Mouse (Mus musculus): Measurements from ENCODE around the gene Mapk6.
"Not testable (repeated sequence)": the region's sequence is repeated elsewhere in the genome, so short reads cannot be mapped to it uniquely, and the experiment has no call there.

Mapk6 gene

DNA sequence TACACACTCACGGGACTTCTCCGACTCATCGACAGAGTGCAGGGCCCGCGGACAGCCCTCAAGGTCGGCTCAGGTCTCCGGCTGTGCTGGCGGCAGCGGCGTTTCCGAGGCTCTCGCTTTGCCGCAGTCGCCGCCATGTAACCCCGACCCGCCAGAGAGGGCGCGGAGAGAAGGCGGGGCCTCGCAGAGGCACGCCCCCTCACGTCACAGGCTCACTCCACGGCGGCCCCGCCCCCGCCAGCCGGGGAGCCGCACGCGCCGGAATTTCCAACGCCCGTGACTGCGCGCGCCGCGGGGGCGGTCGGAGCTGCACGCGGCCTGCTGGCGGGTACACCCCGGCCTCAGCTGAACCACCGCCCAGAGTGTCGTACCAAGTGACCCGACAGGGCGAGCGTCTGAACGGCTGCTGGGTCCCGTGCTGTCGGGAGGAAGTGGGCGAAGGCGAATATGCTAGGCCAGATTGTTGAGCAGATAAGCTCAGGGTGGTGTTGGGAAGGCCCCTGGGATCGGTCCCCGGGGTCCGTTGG lies at the start of gene Mapk6:
Mapk6 (minus strand) TSS at position 154 of the 527 bp plus-strand sequence.
- peak; percentile 98 for DNase-seq (ENCODE audit: low spot score in 2 of 2)

DNA sequence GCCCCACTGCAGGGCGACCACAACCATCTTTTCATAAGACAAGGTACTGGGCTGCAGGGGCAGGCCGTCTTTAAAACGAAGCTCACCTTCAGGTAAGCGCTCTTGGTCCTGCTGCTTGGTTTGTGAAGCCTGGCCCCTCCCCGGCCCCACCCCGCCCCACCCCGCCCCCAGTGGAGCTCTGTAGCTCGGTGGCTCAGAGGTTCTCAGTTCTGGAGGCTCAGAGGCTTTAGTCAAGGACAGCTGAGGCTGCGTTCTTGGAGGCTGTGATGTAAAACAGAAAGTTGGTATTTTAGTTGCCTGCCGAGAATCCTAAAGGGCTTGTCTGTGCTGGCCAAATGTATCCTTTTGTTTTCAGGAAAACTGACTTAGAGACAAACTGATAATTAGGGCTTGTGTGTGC lies 45.9 kb upstream of the Mapk6 start:
- no peak for DNase-seq (ENCODE audit: low spot score in 2 of 2)

GRCm38 (mm10) chr9:75453994-75454393 lies 44.2 kb upstream of the Mapk6 start:
- DNase-seq (ENCODE audit: low spot score in 2 of 2) = no peak

- DNase-seq (ENCODE audit: low spot score in 2 of 2) = no peak
Measured at GRCm38 (mm10) chr9:75448021-75448420, 38.2 kb upstream of the Mapk6 start.

DNA sequence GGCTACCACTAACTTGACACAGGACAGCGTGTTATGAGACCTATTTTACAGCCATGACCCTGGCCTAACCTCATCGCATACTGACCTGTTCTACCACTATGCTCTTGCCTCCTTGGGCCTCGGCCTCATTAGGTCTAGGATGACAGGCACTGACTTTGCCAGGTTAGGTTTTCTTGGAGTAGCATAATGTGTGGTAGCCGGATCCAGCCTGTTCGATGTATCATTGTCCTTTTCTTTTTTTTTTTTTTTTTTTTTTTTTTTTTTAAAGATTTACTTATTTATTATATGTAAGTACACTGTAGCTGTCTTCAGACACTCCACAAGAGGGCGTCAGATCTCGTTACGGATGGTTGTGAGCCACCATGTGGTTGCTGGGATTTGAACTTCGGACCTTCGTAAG lies 36.8 kb upstream of the Mapk6 start:
- DNase-seq (ENCODE audit: low spot score in 2 of 2) = not testable (repeated sequence)

DNA sequence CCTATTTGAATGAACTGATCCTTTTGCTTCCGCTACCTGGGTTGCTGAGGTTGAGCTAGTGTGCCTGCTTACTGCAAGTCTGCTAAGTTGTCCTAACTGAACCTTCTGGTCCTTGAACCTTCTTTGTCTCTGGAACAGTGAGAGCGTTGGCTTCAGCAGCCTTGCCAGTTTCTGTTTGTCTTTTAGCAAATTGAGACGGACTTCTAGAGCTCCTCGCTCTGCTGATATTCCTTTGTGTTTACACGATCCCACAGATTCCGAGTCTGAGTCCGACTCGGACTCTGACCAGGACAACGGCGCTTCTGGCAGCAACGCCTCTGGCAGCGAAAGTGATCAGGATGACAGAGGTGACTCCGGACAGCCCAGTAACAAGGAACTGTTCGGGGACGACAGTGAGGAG lies 35.2 kb upstream of the Mapk6 start:
- no peak for DNase-seq (ENCODE audit: low spot score in 2 of 2)

DNA sequence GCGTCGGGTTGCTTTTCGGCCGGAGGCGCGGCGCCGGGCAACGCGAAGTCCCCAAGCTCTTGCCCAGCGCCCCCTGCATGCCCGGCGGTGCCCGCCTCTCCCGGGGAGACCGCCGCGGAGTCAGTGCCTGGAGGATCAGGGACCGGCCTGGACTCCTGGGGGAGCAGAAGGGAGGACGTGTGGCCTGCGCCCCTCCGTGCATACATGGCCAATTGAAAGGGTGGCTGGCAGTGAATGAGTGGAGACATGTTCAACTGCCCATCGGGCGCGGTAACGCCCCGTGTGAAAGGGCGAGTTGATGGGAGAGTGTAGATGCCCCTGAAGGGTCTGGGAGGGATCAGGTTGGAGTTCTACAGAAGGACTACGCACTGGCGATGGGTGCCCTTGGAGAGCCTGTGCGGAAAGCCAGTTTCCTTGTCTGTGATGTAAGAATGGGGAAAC lies 31.9 kb upstream of the Mapk6 start:
- no peak for DNase-seq (ENCODE audit: low spot score in 2 of 2)

- peak; percentile 84 to 94 for DNase-seq (ENCODE audit: low spot score in 2 of 2)
Measured at GRCm38 (mm10) chr9:75440796-75441666, 31.2 kb upstream of the Mapk6 start, which contains the start of gene Leo1. TSS of gene Leo1 (plus strand) at chr9:75441524.

DNA sequence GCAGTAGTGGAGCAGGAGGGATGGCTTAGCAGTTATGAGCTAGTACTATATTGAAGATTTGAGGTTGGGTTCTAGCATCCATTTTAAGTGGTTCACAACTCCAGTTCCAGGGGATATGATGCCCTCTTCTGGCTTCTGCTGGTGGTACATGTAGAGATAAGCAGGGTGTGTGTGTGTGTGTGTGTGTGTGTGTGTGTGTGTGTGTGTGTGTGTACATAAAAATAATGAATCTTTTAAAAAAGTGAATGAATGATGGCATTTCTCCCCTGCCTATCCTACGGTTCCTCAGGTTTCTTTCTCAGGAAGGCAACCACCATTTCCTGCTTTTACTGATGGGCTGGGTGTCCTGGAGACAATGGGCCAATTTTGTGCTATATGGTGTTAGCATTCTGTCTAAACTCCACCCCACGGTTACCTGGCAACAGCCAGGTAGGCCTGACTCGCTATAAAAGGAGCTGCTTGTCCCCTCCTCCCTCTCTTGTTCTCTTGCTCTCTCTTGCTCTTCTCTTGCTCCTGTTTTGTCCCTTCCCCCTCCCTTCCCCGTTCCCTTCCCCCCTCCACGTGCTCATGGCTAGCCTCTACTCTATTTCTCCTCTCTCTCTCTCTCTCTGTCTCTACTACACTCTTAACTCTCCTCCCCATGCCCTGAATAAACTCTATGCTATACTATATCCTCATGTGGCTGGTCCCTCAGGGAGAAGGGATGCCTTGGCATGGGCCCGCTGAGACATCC lies 28.0 kb upstream of the Mapk6 start:
- no peak for DNase-seq (ENCODE audit: low spot score in 2 of 2)

GRCm38 (mm10) chr9:75435918-75436317 lies 26.1 kb upstream of the Mapk6 start:
- peak; percentile 29 to 46 for DNase-seq (ENCODE audit: low spot score in 2 of 2)

DNA sequence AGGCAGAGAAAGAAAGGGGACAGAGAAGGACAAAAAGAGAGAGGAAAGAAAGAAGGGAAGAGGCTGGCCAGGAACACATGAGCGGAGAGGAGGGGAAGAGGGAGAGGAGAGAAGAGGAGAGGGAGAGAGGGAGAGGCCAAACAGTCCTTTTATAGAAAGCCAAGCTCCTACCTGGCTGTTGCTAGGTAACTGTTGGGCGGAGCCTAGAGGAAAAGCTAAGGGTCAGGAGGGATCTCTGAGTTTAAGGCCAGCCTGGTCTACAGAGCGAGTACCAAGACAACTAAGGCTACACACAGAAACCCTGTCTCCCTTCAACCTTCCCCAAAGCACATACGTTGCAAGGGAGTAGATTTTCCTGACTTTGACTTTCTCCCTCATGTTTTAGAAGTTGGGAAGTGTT lies 25.5 kb upstream of the Mapk6 start:
- no peak for DNase-seq (ENCODE audit: low spot score in 2 of 2)

DNA sequence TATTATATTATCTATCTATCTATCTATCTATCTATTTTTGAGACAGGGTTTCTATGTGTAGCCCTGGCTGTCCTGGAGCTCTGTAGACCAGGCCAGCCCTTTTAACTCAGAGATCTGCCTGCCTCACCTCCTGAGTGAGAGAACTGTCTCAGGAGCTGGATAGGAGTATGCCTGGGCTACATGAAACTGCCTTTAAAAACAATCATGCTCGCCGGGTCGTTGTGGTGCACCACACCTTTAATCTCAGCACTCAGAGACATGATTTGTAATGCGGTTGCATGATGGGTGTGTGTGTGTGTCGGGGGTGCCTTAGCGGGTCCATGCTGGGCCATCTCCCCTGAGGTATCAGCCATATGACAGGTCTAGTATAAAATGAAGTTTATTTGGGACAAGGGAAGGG lies 25.1 kb upstream of the Mapk6 start:
- no peak for DNase-seq (ENCODE audit: low spot score in 2 of 2)

DNA sequence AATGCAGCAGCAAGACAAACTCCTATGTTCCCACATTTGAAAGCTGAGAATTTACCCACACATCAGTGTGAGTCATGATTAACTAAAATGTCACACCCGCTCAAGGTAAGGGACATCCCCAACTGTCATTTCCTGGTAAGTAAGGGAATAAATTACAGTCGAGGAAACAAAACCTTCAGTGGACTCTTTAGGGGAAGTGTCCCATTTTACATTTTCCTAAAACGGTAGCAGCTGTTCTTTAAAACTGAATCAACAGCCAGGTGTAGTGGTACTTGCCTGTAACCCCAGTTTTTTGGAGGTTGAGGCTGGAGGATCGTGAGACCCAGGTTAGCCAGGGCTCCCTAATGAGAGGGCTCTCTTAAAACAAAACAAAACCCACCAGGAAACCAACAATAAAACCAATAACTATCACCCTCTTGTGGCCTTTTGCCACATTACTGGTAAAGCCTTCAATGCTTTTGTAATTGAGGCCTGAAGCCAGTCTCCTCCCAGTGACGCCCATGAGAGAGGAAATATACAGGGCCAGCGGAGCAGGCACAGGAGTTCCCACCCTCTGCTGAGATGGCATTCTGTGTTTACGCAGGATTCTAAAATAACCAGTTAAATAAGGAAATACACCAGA lies 24.5 kb upstream of the Mapk6 start:
- peak in 1 of 2 experiments; percentile 48 for DNase-seq (ENCODE audit: low spot score in 2 of 2)

DNA sequence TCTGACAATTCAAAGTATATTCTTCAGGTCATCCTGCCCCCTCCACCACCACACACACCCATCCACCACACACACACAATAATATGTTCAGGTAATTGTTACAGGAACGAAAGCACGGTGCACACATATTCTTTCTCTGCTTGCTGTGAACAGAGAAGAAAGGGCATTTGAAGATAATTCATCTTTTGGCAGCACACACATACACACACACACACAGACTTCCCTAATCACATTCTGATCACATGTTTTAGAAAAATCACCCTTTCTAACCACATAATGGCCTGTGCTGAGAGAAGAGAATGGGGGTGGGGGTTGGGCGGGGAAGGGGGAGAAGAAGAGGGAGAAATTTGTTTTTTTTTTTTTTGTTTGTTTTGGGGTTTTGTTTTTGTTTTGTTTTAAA lies 22.9 kb upstream of the Mapk6 start:
- no peak for DNase-seq (ENCODE audit: low spot score in 2 of 2)

DNA sequence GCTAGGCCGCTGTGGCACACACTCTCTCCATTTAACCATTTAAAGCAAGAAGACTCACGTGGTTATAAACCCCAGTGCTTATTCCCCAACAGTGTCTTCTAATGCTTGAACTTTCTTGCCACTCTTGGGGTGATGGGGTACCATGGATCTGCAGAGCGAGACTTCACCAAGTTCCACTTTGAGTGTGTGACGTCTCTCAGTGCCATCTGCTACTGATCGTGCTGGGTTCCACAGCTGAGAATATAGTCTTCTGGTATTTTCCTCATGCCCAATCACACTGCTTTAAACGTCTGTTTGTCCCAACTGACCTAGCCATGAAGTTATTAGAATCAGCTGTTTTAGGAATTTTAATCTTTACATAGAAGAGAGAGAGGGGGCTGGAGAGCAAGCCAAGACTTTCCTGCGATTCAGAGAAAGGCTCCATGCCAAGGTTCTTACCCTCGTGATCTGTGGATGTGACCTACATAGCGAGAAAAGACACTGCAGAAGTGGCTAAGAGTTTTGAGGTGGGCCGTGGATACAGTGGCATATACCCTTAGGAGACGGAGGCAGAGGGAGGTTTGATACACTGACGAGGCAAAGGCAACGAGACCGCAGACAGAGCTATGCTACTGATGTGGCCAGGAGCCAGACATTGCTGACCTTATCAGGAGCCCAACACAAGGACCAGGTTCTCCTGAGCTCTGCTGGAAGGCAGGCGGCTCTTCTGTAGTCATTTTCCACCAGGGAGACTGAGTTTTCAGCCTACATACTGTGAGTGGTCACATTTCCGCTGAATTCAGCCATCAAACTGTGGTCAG lies 21.2 kb upstream of the Mapk6 start:
- DNase-seq (ENCODE audit: low spot score in 2 of 2) = peak in 1 of 2 experiments; percentile 42

DNA sequence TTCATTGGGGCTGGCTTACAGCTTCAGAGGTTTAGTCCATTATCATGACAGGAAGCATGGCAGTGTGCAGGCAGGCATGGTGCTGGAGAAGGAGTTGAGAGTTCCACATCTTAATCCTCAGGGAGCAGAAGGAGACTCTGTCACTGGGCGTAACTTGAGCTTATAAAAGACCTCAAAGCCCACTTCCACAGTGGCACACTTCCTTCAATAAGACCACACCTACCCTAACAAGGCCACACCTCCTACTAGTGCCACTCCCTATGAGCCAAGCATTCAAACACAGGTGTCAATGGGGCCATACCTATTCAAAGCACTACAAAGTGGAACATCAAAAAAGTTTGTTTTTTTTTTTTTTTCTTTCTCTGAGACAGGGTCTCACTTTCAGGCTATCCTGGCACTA lies 19.9 kb upstream of the Mapk6 start:
- no peak for DNase-seq (ENCODE audit: low spot score in 2 of 2)

DNA sequence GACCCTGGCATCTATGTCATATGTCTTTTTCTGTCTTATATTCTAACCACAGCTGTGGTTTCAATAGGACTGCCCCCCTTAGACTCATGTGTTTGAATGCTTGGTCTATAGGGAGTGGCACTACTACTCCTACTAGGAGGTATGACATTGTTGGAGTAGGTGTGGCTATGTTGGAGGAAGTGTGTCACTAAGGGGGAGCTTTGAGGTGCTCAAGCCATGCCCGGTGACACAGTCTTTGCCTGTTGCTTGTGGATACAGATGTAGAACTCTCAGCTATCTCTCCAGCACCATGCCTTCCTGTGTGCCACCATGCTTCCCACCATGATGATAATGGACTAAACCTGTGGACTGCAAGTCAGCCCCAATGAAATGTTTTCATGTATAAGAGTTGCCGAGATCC lies 19.2 kb upstream of the Mapk6 start:
- no peak for DNase-seq (ENCODE audit: low spot score in 2 of 2)

GRCm38 (mm10) chr9:75428274-75428600 lies 18.4 kb upstream of the Mapk6 start:
- no peak for DNase-seq (ENCODE audit: low spot score in 2 of 2)

GRCm38 (mm10) chr9:75427366-75428273 lies 17.8 kb upstream of the Mapk6 start:
- DNase-seq (ENCODE audit: low spot score in 2 of 2) = peak in 1 of 2 experiments; percentile 44

DNA sequence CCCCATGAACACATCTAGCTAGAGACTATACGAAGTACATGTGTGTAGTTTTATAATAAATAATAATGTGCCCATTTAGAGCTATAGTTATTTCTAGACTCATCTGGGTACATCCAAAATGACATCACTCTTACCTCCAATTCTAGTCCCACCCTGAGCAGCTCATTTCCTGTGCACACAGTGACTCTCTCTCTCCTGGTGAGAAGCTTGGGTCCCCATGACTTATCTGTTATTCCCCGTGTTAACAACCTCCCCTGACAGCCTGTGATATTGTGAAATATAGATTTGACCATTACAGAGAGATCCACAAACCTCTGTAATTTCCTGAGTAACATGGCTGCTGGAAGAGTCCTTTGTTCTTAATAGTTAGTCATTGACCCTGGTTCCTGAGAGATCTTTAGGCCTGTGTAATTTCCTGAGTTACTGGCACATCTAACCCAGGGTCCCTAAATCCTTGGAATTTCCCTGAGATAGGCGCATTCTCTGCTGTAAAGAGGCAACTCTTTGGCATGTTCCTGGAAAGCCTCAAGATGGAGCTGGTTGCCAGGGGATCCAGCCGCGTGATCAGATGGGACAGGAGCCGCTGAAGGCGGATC lies 16.1 kb upstream of the Mapk6 start:
- no peak for DNase-seq (ENCODE audit: low spot score in 2 of 2)

All from frontal cortex, postnatal 36 days (tissue).